Mouse (Mus musculus) liver, embryonic 14.5 days (tissue): ENCODE results near the gene 1700001C02Rik.

Experiments
- CTCF ChIP-seq: IDR thresholded peaks from 2 replicates; pipeline ENCODE4 v1.5.1; 2016; ENCODE audit warnings: antibody characterized with exemption, low read depth, control low read depth
- EP300 ChIP-seq: IDR thresholded peaks from 2 replicates; pipeline ENCODE4 v1.6.1; 2016; ENCODE audit warnings: antibody characterized with exemption, low read depth

DNA sequence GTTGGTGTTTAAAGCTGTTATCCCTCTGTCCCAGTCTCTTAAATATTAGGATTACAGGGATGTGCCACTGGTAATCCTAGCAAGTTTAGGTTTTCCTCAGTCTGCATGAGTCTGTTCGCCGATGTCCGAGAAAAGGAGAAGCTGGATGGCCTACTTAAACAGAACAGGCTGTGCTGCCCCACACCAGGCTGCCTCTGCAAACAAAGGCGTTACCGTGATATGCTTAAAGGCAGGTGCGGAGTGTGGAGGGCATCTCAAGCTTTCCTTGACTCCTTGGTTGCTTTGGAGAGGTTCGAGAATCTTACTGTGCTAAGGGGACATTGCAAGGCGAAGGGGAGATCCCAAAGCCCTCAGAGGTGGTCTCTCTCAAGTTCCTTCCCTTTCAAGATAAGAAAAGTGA, 31.0 kb downstream of the 1700001C02Rik start:
- no peak for TF ChIP-seq CTCF
- no peak for TF ChIP-seq EP300
